Mouse (Mus musculus) heart, postnatal 36 days (tissue): ENCODE data around the gene Psmc6. TPM values are rescaled to one million over a fixed set of nuclear protein-coding genes. Genes with fewer than 3 reads are reported as not detected.

Source experiments
- DNase-seq, 2 experiments: peaks; one replicate each; pipeline ENCODE4 v3.0.0; 2021 to 2022
- intact Hi-C: fragments of 180-260 bp; cut with DNase I; formaldehyde crosslinking; loops from one replicate; pipeline ENCODE4 v1.15.1; 2025
- total RNA-seq, 2 experiments: library from RNA; stranded (reverse); gene quantifications; 2 replicates each; pipeline ENCODE4 v1.2.3; 2021

Gene Psmc6
- total RNA-seq, result 100 to 1,000 TPM in 1 of 2 experiments, 10 to 100 TPM in 1; 93.4 to 113 TPM

DNA sequence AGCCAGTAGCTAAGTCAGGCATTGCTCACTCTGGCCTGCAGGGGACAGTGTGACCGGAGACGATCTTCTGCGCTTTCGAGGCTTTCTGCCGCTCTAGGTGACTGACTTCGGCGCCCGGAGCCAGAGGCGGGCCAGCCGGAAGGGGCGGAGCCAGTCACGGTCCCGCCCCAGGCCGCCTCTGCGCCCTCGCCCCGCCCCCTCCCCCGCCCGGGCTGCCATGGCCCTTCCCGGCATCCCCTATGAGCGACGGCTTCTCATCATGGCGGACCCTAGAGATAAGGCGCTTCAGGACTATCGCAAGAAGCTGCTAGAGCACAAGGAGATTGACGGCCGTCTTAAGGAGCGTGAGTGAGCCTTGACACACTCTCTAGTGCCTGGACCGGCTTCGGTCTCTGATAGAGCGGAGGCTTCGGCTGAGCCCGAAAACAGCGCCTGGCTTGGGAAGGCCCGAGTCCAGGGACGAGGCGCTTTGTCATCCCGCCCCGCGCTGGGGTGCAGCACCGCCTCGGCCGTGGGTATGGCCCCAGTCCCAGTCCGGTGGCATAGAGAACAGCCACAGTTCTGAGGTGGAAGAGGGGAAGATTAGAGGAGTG lies at the start of gene Psmc6:
TSS of gene Psmc6 (plus strand) at position 200 of the 593 bp plus-strand sequence.
- peak; percentile 89 to 90 for DNase-seq
- intact Hi-C loops, result loop anchor here (2.0 to 5.0 kb wide), 3 partner anchors 21 to 112 kb away; partner anchors contain the start of genes Gpr137c and Styx

DNA sequence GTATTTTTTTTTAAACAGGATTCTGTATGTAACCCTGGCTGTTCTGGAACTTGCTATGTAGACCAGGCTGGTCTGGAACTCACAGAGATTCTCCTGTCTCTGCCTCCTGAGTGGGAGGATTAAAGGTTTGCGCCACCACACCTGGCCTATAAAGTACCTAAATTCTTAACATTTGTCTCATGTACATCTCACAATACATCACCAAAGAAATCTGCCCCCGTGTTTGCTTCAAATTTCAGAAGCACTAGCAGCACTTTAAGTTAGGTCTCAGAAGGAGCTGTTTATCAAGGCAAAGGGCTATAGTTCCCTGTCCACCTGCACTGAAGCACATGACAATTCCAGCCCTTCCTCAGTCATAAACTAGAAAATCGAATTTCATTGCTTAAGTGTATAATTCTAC lies 47.5 kb upstream of the Psmc6 start:
- no peak for DNase-seq
- intact Hi-C loops, result no loop called here

DNA sequence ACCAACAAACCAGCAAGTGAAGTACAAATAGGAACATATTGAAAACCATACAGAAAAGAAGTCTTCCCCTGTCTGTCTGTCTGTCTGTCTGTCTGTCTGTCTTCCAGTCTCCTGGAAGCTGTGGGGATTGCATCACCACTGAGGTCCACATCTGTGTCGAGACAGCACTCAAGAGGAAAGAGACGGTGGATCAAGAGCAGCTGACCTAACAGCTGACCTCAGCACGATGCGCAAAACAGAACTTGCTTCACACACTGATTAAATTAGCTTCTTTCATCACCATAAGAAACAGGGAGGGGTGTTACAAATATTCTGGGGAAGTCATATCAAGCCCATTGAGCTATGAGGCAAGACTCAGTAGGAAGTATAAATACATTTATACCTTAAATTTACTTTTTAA lies 38.0 kb upstream of the Psmc6 start:
- no peak for DNase-seq
- intact Hi-C loops, result no loop called here

DNA sequence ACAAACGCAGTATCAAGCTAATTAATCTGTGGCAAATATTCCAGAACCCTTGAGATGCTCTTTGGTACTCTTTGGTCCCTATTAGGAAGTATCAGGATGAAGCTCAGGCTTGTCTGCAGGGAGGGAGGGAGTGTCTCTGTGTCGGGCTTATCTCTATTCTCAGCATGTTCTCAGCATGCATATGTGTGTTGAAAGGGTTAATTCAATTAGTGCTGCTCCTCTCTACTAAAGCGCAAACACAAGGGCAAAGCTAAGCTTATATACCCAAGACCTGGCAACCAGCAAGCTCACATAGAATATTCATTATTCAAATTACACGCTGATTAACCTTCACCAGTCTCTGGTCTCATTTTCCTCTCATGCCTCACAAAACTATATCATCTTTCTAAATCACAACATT lies 25.6 kb upstream of the Psmc6 start:
- no peak for DNase-seq

DNA sequence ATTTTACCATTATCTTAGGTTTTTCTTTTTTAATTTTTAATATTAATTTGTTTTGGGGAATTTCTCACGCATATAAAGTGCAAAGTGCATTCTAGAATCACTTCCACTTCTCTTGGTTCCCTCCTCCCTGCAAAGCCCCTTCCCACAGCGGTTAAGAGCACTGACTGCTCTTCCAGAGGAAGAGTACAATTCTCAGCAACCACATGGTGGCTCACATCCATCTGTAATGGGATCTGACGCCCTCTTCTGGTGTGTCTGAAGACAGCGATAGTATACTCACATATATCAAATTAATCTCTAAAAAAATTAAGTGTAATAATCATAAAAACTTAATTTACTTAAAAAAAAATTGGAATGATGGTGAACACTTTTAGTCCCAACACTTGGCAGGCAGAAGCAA lies 25.2 kb upstream of the Psmc6 start:
- intact Hi-C loops, result no loop called here
- no peak for DNase-seq

More for the DNA sequence above, 25.6 kb upstream of the Psmc6 start:
- intact Hi-C loops, result no loop called here

DNA sequence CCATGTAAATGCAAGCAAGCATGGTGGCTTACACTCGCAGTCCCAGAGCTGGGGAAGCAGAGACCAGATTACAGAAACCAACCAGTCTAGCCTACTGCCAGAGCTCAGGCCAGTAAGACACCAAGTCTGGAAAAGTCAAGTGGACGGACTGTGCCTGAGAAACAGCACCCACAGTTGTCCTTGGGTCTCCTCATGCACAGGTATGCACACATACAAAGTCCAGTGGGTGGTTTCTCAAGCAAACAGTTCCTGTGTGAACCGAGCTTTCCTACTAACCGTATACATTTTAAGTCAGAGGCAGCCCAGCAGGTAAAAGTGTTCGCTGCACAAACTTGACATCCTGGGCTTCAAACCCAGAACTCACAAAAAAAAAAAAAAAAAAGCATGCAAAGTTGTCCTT lies 23.7 kb upstream of the Psmc6 start:
- DNase-seq, result no peak
- intact Hi-C loops, result no loop called here

DNA sequence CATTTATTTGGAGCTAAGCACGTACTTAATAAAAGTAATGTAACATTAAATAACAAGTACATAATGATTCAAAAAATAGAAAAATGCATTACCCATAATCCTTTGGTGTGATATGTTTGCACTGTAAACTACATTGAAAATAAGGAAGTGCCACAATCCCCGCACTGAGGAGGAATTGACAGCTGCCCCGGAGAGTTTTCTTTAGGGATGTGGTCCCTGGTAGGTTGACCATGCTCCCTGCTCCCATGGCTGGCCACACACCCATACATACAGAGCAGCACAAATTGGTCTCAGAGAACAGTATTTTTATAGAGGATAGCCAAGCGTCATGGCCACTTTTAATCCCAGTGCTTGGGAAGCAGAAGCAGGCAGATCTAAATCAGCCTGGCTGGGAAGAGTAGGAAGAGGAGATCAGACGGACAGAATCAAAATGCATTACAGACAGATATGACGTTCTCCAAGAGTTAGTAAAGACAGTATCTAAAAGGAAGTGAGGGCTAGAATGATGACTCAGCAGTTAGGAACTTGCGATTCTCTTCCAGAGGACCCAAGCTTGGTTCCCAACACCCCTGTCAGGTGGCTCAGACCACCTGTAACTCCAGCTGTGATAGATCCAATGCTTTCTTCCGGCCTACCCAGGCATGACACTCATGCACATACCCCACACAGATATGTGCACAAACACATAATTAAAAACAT lies 21.8 kb upstream of the Psmc6 start:
- DNase-seq, result no peak
- intact Hi-C loops, result no loop called here

DNA sequence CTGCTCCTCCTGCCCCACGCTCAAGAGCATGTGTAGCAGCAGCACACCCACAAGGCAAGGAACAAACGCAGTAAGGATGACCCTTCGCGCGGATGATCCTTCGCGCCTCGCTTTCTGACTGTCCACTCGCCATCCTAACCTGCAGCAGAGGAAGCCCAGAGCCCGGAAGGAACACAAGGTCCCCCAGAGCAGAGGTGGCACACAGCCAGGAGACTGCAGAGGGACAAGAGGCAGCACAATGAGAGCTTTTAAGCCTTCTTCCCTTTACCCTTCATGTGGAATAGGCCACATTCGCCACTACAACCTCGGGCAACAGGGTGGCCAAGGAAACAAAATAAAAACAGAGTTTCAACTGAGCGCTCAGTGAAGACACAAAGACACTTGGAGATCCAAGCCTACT lies 19.9 kb upstream of the Psmc6 start:
- peak; percentile 23 to 34 for DNase-seq
- intact Hi-C loops, result no loop called here

DNA sequence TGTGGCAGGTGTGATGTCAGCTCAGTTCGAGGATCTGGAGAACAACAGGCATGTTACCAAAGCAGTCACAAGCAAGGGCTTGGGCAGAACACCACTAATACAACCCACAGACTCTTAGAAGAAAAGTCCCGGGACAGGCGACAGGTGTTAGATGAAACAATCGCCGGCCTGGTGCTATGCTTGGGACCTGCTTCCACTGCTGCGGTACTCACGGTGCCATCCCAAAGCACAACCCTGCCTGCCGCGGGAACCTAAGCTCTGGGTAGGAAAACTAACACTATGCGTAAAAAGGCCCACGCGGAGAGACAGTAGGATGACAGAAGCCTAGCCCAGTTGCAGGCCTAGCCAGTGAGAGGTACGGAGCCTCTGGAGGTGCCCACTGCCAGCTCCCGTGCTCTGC lies 19.5 kb upstream of the Psmc6 start:
- intact Hi-C loops, result no loop called here
- DNase-seq, result no peak

DNA sequence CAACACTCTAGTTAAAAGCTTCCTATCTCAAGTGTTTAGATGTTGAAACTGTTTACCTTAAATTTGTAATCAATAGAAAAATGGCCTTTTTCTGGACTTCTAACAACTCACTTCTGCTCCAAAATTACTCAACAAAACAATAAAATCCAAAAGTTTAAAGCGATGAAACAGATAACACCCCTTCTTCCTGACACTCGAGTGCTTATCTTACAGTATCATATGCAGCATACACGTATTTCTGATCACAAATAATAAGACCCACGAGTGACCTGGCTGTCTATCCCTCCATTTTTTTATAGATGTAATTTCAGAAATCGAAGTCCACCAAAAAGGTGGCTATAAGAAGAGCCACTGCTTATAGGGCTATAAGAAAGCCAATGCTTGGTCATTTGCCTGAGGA lies 12.7 kb upstream of the Psmc6 start:
- intact Hi-C loops, result no loop called here

DNA sequence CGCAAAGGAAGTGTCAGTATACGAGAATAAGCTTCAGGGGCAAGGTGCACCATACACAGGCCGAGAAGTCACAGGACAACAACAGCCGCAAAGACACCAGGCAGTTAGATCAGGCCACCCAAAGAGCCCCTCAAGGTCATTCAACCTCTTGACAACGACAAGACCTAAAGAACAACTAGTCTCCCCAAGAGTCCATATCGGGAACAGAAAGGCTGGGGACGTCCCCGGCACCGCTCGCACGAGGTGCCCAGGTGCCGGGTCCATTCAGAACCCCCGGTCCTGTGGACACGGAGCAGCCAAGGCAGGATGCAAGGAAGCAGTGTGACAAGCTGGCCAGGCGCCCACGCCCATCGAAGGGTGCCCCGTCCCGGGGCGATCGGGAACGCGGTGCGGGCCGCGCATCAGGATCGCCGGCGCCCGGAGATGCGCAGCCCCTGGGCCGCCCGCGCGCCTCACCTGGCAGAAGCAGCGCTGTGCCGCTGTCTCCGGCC lies 11.6 kb upstream of the Psmc6 start:
- intact Hi-C loops, result loop anchor here (2.0 kb wide), 1 partner anchor 99 kb away; the partner anchor contains the start of gene Gpr137c
- DNase-seq, result no peak

More for the DNA sequence above, 12.7 kb upstream of the Psmc6 start:
- no peak for DNase-seq

DNA sequence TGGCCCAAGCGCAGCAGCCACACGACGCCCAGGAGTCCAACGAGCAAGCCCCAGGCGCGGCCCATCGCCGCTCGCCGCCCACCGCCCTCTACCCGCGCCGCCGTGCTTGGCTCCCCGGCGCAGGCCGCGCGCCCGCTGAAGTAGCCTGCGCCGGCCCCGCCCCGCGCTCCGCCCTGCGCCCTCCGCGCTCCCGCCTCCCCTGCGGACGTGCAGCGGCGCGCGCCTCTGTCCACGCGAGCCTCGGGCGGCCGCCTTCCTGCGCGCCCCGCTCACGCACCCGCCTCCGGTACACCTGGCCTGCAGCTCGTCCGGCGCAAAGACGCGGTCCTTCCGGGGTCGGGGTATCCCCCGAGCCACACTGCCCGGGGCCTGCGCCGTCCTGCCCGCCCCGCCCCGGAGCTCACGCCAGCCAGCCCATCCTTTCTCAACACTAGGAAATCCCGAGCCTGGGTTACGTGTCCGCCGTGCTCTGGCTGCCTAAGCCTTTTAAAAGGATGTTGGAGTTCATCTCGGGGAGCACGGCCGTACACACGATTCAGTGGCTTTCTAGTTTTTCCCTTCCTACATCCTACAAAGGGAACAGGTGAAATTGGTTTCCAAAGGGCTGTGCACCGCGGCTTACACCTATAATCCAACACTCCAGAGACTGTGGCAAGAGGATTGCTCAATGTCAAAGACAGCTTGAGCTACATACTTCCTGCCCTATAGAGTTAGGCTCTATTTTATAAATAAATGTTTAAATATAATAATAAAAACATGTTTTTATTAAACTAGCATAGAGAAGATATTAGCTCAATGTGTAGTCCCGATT lies 11.0 kb upstream of the Psmc6 start, which contains the start of gene Ero1l:
TSS of gene Ero1l (minus strand) at position 346 of the 811 bp plus-strand sequence.
- peak; percentile 86 to 93 for DNase-seq
- intact Hi-C loops, result loop anchor here (2.0 kb wide), 1 partner anchor 100 kb away; the partner anchor contains the start of gene Gpr137c

DNA sequence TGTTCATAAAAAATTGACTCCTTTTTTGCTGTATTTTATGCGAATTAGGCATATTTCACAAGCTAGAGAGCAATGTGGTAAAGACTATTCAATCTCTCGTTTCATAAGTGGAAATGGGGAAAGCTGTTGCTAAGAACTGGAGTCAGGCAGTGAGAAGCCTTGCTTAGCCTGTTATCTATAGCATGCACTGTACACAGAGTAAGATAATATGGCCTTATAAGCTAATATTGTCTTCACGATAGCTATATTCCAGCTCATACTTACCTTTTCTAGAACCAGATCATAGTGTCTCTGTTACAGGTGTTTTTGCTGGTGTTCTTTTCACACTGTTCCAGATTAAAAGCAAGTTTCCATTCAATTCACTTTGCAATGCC lies 10.4 kb upstream of the Psmc6 start:
- intact Hi-C loops, result loop anchor here (2.0 kb wide), 1 partner anchor 100 kb away; the partner anchor contains the start of gene Gpr137c
- DNase-seq, result no peak

DNA sequence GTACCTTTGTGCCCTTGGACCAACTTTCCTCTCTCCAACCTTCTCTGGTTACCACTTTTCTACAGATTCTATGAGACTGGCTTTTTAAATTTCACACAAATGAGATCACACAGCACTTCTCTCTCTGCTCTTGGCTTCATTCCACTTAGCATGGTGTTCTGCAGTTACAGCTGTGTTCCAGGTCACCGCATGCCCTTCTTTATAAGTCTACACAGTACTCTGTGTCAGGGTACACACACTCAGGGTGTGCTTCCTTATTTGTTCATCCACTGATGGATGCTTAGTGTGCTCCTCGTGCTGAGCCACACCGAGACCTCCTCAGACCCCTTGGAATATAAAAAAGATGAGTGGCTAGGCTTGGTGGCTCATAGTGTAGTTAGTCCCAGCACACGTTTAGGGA lies 9.5 kb upstream of the Psmc6 start:
- intact Hi-C loops, result loop anchor here (5.0 kb wide), 1 partner anchor 337 kb away; the partner anchor contains the start of gene Ddhd1
- no peak for DNase-seq

DNA sequence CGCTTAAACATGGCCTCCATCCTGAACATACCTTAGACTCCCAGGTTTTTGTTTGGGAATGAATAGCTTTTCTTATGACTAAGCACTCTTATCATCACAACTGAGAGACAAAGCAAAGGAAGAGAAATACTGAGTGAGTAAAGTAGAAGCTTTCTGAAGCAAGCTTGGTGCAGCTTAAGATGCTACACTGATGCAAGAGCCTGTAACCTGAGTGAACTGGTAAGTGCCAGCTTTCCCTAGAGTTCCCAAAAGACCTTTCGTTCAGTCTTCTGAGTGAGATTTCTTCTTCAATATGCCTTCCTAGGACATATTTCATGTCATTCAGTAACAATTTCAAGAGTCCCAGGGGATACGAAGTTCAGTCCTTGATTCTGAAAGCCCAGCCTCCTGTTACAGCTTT lies 8.5 kb upstream of the Psmc6 start:
- intact Hi-C loops, result loop anchor here (5.0 kb wide), 1 partner anchor 336 kb away; the partner anchor contains the start of gene Ddhd1
- no peak for DNase-seq

DNA sequence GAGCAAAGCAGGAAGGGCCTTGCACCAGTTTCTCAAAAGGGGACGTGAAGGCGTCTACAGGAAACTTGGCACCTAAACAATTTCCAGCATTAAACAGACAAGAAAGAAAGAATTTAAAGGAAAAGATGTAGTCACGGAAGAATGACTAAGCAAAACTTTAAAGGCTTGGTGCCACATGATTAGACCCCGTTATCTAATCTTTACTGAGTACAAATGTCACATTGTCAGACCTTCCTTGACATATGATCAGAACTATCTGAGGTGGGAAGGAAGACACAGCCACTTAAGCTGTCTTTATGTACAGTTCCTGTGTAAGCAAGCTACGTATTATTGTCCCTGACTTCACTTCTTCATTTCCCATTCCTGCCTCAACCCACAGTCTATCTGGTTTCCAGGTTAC lies 8.0 kb upstream of the Psmc6 start:
- intact Hi-C loops, result loop anchor here (5.0 kb wide), 1 partner anchor 336 kb away; the partner anchor contains the start of gene Ddhd1
- DNase-seq, result no peak

DNA sequence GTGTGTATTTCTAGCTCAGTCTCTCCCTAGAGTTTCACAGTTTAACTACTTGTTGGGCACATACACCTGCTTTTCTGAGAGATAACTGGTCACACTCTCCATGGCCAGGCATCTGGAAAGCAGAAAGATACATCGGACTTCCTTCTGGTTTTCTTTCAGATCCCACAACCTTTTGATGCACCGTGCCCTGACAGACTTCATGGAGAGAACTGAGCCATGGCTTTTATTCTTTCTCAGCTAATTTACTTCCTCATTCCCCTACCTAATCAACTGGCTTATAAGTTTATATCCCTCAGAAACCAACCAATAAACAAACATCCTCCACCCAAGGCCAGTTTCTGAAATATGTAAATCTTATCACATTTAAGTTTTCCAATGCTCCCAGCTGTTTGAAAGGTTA lies 7.1 kb upstream of the Psmc6 start:
- intact Hi-C loops, result loop anchor here (5.0 kb wide), 1 partner anchor 335 kb away; the partner anchor contains the start of gene Ddhd1

DNA sequence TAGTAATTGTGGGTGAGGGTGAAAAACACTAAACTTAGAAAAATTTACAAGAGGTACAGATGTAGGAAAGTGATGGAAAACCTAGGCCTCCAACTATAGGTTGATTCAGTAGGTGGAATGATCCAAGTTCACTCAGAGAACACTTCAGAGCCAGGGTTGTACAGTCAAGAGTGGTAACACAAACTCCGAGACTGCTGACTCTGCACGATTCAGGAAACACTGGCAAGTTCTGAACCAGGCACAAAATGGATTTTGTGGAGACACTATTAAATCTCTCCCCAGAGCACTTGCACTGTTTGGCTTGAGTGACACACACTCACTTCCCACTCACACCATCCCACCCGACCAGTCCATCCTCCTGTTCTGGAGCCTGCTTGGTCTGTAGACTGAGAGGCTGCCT lies 6.3 kb upstream of the Psmc6 start:
- DNase-seq, result no peak
- intact Hi-C loops, result loop anchor here (5.0 kb wide), 1 partner anchor 334 kb away; the partner anchor contains the start of gene Ddhd1

More for the DNA sequence above, 7.1 kb upstream of the Psmc6 start:
- DNase-seq, result no peak

DNA sequence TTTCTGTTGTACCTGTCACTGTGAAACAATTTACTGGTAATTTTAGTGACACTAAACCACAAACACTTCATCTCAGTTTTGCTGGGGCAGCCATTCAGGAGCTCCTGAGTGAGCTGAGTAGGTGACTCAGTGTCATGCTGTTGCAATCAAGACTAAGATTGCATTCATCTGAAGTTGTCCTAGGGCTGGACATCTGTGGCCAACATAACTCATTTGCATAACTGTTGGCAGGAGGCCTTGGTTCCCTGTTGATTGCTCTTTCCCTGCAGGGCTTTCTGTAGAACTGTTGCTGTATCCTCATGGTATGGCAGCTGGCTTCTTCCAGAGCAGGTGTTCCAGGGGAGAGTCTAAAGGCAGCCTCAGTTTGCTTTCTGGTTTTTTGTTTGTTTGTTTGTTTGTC lies 4.1 kb upstream of the Psmc6 start:
- intact Hi-C loops, result no loop called here
- no peak for DNase-seq

DNA sequence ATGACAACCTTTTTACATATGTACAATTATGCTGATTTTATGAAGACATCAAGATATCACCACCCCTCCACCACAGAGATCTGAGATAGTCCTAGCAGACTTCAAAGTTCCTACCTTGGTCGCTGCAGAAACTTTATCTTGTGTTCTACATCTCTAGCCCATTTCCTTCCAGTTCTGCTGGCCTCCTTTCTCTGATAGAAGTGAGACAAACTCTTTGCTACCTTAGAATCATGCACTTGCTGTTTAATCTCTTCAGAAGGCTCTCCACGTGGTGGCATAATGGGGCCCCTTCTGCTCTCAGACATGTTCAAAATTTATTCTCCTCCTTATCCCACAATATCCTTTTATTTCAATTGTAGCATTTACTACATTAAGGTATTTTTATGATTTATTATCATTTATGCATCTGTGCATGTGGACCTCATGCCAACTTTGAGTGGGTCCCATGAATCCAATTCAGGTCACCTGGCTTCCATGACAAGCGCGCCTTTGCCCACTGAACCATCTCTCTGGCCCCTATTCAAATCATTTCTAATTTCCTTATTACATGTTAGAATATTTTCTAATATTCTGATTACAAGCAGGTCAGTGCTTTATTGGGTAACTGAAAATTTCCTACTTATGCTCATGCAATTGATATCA lies 1.4 kb upstream of the Psmc6 start:
- no peak for DNase-seq

More for the DNA sequence above, 1.4 kb upstream of the Psmc6 start:
- intact Hi-C loops, result no loop called here
